Mouse (Mus musculus) spleen, adult 2 months (tissue): ENCODE data around the gene Rnf144b. TPM values are rescaled to one million over a fixed set of nuclear protein-coding genes. Genes with fewer than 3 reads are reported as not detected.
A peak's percentile ranks its signal among the peaks of the same experiment; 100 is the strongest.

Experiments used
- DNase-seq, 2 experiments: peaks; one replicate each; pipeline versions ENCODE4 v3.0.0 to v3.0.0-alpha.2; 2012 to 2021; ENCODE audit warnings: low spot score in 2 of 2, low read depth in 1 of 2
- H3K27ac ChIP-seq: fragments of 200-500 bp; 2 replicates; pipeline ENCODE4 v1.5.1; 2012; ENCODE audit warnings: low read length, inconsistent platforms; ENCODE audit not compliant: insufficient read depth
- H3K27me3 ChIP-seq: fragments of 200-500 bp; 2 replicates; pipeline ENCODE4 v1.6.1; 2012; ENCODE audit warnings: mild to moderate bottlenecking, moderate library complexity, low read length, inconsistent platforms; ENCODE audit not compliant: control insufficient read depth, insufficient read depth
- H3K36me3 ChIP-seq: fragments of 200-500 bp; 2 replicates; pipeline ENCODE4 v1.6.1; 2012; ENCODE audit warnings: mild to moderate bottlenecking, low read length, inconsistent platforms; ENCODE audit not compliant: control insufficient read depth, insufficient read depth
- H3K4me1 ChIP-seq: fragments of 200-500 bp; 2 replicates; pipeline ENCODE4 v1.6.1; 2011; ENCODE audit warnings: inconsistent platforms; ENCODE audit not compliant: control insufficient read depth, insufficient read depth, insufficient read length
- H3K4me3 ChIP-seq: fragments of 200-500 bp; 2 replicates; pipeline ENCODE4 v1.5.1; 2011; ENCODE audit warnings: mild to moderate bottlenecking, inconsistent platforms; ENCODE audit not compliant: insufficient read depth, insufficient read length; ENCODE audit errors: extremely low read depth
- CTCF ChIP-seq: fragments of 200-500 bp; IDR thresholded peaks from 2 replicates; pipeline ENCODE4 v1.5.1; 2011; ENCODE audit warnings: mild to moderate bottlenecking, inconsistent platforms; ENCODE audit not compliant: insufficient read depth, insufficient read length, insufficient replicate concordance; ENCODE audit errors: extremely low read depth
- POLR2A ChIP-seq: fragments of 200-500 bp; IDR thresholded peaks from 2 replicates; pipeline ENCODE4 v1.6.1; 2011; ENCODE audit warnings: low read depth, low read length, inconsistent platforms
- WGBS: fragments of 180-500 bp; shearing (Covaris S2); methylation state at CpG from one replicate; pipeline ENCODE4 v1.1.7; 2018; 5-methylcytosine and 5-hydroxymethylcytosine counted together
- polyA plus RNA-seq: library from polyadenylated mRNA; depleted of rRNA; stranded (reverse); fragments of >200 nt; gene quantifications from 2 replicates; pipeline ENCODE4 v1.2.3, GENCODE M21; 2012

The Rnf144b gene
- polyA plus RNA-seq, 1 experiment = 4.6 TPM

GRCm38 (mm10) chr13:47183771-47184170 is 61.3 kb downstream of the Rnf144b start:
- TF ChIP-seq CTCF (no peak), POLR2A (no peak)
- no peak overlapping the region for H3K27ac ChIP-seq

GRCm38 (mm10) chr13:47187836-47188235 is 65.4 kb downstream of the Rnf144b start:
- no peaks in the 10 kb centered on the region for H3K27me3 ChIP-seq
- H3K4me3 ChIP-seq = no peak overlapping the region
- H3K27ac ChIP-seq = no peak overlapping the region
- DNase-seq = no peak
- no peak for TF ChIP-seq CTCF
- TF ChIP-seq POLR2A = no peak
- WGBS = 84% methylated on average over 4 of the region's 4 CpGs
- H3K36me3 ChIP-seq = no peaks in the 10 kb centered on the region
- no peaks in the 10 kb centered on the region for H3K4me1 ChIP-seq

More at GRCm38 (mm10) chr13:47183771-47184170, 61.3 kb downstream of the Rnf144b start:
- Histone ChIP-seq H3K27me3 (no peaks in the 10 kb centered on the region), H3K4me3 (no peak overlapping the region), H3K36me3 (no peaks in the 10 kb centered on the region), H3K4me1 (no peaks in the 10 kb centered on the region)
- WGBS = 89% methylated on average over 9 of the region's 9 CpGs
- DNase-seq = no peak

GRCm38 (mm10) chr13:47189971-47190370 is 67.5 kb downstream of the Rnf144b start:
- no peak overlapping the region; the same call in 1 of the 2 replicates for H3K27ac ChIP-seq
- TF ChIP-seq POLR2A (no peak), CTCF (no peak)
- H3K4me1 ChIP-seq = no peaks in the 10 kb centered on the region
- no peak overlapping the region for H3K4me3 ChIP-seq
- no peaks in the 10 kb centered on the region for H3K27me3 ChIP-seq
- DNase-seq = no peak
- no peaks in the 10 kb centered on the region for H3K36me3 ChIP-seq
- WGBS = 6% methylated on average over 7 of the region's 7 CpGs

- Histone ChIP-seq H3K36me3 (no peaks in the 10 kb centered on the region), H3K4me1 (no peaks in the 10 kb centered on the region), H3K27ac (no peak overlapping the region), H3K4me3 (no peak overlapping the region), H3K27me3 (no peaks in the 10 kb centered on the region)
- 92% methylated on average over 2 of the region's 2 CpGs for WGBS
- TF ChIP-seq CTCF (no peak), POLR2A (no peak)
- DNase-seq = no peak
Observed at GRCm38 (mm10) chr13:47192200-47192599, 69.7 kb downstream of the Rnf144b start.

- H3K27me3 ChIP-seq = no peaks in the 10 kb centered on the region
- WGBS = 82% methylated on average over 5 of the region's 5 CpGs
- no peak for DNase-seq
- H3K36me3 ChIP-seq = no peaks in the 10 kb centered on the region
- no peak overlapping the region for H3K4me3 ChIP-seq
- H3K27ac ChIP-seq = no peak overlapping the region
- TF ChIP-seq CTCF (no peak), POLR2A (no peak)
- no peaks in the 10 kb centered on the region for H3K4me1 ChIP-seq
Observed at GRCm38 (mm10) chr13:47192771-47193170, 70.3 kb downstream of the Rnf144b start.

GRCm38 (mm10) chr13:47193326-47194153 is 71.1 kb downstream of the Rnf144b start:
- DNase-seq = peak in 1 of 2 experiments; percentile 23
- Histone ChIP-seq H3K4me1 (no peaks in the 10 kb centered on the region), H3K4me3 (peak overlapping the region; percentile 51), H3K27ac (peak overlapping the region; percentile 49), H3K36me3 (no peaks in the 10 kb centered on the region), H3K27me3 (no peaks in the 10 kb centered on the region)
- TF ChIP-seq POLR2A = no peak
- WGBS = 10% methylated on average over 31 of the region's 32 CpGs

GRCm38 (mm10) chr13:47194695-47195094 is 72.2 kb downstream of the Rnf144b start:
- TF ChIP-seq CTCF (no peak), POLR2A (no peak)
- DNase-seq = no peak
- Histone ChIP-seq H3K27ac (no peak overlapping the region), H3K4me1 (no peaks in the 10 kb centered on the region), H3K27me3 (no peaks in the 10 kb centered on the region), H3K36me3 (no peaks in the 10 kb centered on the region), H3K4me3 (peak overlapping the region; percentile 31)
- 13% methylated on average over 11 of the region's 11 CpGs for WGBS
